Mouse (Mus musculus): ENCODE results near the gene Prr36.

The Prr36 gene

DNA sequence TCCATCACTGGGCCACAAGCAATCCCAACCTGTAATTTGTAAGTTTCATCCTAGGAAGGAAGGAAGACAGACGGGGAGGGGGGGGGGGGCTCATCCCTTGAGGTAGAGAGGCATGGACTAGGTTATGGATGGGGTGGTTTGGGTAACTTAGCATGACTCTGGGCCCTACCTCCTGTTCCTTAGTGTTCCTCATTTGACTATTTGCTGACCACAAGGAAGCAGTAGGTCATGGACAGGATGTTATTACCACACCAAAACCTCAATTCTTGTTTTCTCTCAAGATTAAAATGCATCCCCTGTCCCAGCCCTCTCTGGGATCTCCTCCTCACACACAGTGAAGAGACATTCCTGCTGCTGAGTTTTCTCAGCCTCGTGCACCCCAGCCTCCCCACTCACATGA is 15.9 kb downstream of the Prr36 start:
- DNase-seq: no peak

DNA sequence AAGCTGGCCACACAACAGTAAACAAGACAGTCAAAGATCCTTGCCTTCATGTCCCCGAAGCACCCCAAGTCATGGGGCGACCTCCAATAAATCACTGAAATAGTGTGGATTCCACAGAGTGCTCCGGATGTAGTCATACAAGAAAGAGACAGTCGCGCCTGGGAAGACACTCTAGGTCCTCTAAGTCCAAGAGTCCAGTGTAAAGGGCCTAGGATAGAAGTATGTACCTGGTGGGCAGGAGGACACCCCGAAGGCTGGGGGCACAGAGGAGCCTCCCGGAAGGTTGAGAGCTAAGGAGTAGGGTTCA is 23.7 kb downstream of the Prr36 start:
- no peak for DNase-seq

DNA sequence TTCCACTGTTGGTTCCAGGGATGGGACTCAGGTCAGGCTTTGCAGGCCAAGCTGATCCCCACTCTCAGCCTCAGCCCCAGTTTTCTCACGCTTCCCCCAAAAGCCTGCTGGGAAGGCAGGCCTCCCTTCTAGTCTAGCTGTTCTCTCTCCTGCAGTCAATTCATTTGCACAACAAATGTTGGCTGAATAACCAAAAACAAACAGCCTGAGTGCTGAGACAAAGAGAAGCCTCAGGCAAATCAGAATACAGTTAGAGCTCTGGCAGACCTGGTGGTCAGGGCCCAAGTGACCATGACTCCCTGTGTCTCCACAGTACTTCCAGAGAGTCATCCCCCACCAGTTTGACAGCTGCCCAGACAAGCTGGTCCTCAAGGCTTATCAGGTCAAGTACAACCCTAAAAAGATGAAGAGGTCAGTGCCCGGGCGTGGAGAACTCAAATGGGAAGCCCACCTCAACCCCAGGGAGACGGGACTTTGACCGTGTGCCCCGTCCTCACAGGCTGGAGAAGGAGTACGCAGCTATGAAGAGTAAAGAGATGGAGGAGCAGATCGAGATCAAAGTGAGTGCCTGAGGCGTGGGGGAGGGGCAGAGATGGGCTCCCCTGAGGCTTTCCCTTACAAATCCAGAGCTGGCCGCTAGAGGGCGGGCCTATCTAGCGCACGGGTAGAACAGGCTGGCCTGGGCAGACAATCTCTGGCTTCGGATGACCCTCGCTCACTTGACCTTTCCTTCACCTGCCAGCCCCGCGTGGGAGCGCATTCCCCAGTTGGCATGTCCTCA is 24.3 kb downstream of the Prr36 start:
- DNase-seq: peak; percentile 94

DNA sequence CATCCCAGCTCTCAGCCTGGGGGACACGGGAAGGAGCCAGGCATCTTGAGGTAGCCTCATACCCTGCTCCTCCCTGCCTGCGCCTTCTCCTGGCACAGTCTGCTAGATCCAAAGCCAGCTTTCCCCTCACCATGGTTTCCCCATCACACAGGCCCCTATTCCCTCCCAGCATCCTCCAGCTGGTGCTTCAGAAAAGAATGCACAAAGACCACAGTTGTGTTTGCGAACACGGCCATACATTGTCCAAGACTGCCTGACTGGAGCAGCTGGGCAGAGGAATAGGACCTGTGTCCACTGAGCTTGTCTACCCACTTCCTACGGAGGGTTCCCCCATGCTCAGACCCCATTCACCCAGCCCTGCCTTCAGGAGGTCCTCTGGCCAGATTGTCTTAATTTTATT is 25.0 kb downstream of the Prr36 start:
- no peak for DNase-seq

DNA sequence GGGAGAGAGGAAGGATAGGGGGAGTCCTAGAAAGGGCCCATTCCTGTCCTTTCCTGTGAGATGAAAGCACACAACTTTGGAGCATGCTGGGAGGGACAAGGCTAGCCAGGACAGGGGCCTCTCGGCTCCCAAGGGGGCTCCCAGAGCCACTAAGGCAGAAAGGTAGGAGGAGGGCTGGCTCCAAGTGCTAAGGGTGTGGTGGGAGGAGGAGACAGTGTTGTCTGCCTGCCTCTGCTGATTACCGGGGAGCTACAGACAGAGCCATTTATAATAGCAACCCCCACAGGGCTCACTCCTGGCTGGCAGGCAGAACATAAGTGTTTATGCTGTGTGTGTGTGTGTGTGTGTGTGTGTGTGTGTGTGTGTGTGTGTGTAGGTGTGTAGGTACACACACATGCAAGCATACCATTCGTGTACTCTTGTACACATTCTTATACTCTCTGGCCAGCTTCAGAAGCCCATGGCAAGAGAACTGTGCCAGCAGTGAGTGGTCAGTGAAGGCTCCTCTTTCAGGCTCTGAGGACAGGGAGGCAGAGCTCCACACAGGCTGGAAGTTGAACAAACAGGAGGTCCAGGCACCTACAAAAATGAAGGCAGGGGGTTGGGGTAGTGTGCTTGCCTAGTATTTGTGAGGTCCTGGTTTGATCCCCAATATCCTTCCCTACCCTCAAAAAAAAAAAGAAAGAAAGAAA is 28.1 kb downstream of the Prr36 start:
- DNase-seq: no peak

DNA sequence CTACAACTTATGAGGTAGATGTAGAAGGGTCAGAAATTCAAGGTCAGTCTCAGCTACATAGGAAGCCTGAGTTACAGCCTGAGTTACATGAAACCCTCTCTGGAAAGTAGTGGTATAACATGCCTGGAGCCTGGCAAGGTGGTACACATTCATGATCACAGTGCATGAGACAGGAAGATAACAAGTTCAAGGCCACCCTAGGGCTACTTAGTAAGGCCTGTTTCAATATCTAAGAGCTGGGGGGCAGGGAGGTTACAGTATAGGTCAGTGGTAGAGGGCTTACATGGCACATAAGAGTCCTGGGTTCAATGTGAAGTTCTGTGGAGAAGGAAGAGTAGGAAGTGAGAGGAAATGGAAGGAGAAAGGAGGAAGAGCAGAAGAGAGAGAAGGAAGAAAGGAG is 28.7 kb downstream of the Prr36 start:
- no peak for DNase-seq

DNA sequence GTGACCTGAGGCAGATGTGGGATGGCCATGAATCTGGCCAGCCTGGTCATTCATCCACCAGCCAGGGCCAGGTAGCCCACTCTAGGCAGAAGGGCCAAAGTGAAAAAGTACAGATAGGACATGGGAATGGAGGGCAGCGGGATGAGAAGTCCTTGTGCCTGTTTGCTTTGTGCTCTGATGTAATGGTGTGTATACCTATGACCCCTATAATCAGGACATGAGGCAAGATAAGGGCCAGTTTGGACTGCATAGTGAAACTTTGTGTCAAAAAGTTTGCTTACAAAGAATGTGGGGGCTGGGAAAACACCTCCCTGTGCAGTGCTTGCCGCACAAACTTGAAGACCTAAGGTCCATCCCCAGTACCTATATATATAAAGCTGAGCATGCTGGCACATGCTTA is 31.1 kb downstream of the Prr36 start:
- DNase-seq: no peak

DNA sequence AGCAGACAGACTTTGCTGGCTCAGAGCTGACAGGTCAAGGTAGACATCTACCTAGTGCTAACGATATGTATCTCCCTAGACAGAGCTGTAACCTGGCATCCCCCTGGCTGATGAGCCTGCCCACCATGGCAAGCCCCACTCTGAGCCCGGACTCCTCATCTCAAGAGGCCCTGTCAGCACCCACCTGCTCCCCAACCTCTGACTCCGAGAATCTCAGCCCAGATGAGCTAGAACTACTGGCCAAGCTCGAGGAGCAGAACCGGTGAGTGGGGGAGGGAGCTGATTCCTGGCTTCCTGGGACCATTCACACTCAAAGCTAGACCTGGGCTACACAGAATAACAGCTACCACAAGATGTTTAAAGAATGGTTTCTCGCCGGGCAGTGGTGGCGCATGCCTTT is 33.9 kb downstream of the Prr36 start:
- DNase-seq: no peak

DNA sequence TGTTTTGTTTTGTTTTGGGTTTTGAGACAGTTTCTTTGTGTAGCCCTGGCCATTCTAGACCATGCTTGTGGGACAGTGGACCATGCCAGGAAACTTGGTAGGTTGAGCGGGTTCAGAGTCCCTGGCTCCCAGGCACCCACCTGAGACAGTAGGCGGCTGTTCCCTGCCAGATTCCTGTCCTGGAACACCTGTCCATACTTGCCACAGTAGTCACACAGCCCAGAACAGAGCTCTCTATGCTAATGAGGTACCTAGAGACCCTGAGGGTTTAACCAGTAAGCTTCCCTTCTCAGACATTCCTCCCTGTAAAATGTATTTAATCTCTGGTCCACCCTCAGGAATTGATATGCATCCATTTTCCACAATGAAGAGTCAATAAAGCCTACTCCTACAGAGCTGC is 43.2 kb downstream of the Prr36 start:
- DNase-seq: no peak

DNA sequence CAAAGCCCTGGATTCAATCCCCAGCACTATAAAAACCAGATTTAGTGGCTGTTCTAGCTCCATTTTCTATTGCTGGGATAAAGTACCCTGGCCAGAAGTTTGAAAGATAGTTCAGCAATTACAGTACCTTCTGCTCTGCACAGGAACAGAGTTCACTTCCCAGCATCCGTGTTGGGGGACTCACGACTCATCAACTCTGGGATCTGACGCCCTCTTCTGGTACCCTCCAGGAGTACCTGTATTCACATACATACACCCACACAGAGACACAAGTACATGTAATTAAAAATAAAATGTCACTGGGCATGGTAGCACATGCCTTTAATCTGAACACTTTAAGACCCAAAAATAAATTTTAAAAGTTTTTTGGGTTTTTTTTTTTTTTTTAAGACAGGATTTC is 44.8 kb downstream of the Prr36 start:
- DNase-seq: no peak

DNA sequence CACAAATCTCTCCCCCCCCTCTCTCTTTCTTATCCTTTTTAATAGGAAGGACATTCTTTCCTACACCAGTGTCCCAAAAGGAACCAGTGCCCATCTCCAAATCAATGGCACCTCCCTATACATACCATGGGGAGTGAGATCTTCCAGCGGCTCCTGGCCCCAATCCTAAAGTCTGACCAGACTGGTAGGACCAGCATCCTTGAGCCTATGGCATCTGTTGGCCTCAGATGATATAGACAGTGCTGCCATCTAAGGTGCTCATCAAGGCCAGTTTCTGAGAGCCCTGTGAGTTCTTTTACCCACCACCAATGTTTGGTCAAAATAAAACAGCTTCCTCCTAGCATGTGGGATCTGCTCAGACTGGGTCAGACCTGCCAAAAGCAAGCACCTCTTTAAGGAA is 49.3 kb downstream of the Prr36 start:
- DNase-seq: no peak

DNA sequence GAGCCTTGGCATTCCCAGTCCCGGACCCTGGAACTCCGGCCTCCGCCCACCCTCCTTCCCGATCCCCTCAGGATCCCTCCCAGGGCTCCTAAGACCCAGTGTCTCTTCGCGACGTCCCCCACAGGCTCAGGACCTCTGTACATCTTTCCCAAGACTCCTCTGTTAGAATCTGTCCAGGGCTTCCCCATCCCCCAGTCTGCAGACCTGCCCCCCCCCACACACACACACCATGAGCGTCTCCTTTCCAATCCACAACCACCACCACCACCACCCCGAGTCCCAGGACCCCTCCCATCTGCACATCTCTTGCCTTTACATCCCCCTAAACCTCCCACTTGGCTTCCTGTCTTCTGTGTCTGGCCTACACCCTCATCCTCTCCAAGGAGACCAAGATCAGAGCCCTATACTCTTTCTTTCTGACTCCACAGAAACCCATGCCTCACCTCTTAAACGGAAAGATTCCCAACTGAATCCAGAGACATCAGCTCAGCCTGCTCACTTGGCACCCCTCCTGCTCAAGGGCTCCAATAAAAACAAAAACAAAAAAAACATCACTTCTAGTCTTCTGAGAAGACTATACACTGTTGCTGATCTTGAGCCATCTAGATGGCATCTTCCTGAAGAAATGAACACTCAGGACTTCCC is 50.3 kb downstream of the Prr36 start:
- no peak for DNase-seq

DNA sequence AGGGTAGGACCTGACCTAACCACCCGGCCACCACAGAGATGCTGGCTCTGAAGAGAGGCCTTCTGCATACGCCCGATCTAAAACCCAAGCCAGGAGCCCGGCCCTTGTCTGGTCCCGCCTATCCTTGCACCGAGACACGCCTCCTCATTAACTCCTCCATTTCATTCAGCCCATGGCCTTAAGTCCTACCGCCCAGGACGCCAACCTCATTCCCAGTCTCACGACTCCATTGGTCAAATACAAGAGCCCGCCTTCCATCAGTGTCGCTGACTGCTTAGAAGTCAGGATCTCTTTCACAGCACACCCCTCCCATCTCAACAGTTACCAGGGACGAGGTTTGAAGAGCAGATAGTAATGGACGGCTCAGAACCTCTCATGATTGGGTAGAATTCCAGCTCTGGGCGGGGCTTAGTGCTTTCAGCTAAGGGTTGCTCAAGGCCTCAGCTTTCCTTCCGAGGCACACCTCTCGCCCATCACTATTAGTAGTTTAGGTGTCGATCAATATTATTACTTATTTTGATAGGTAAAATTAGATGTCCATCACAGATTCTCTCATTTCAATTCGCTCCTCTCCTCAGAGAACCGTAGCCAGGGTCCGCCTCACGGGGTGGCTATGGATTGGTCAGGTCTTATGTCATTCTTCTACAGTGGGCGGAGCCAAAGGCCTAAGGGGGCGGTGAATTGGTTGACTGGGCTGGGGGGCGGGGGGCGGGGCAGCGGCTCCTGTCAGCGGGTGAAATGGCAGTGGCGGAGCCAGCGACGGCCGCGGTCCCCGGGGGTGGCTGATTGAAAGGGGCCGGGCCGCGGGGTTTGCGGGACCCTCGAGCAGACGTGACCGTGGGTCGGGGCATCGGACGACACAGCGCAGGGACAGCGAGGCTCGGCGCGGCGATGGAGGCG is 51.2 kb downstream of the Prr36 start, which contains the start of gene Evi5l:
TSS of gene Evi5l (plus strand) at position 716 of the 900 bp plus-strand sequence.
- peak; percentile 98 to 99 for DNase-seq

DNA sequence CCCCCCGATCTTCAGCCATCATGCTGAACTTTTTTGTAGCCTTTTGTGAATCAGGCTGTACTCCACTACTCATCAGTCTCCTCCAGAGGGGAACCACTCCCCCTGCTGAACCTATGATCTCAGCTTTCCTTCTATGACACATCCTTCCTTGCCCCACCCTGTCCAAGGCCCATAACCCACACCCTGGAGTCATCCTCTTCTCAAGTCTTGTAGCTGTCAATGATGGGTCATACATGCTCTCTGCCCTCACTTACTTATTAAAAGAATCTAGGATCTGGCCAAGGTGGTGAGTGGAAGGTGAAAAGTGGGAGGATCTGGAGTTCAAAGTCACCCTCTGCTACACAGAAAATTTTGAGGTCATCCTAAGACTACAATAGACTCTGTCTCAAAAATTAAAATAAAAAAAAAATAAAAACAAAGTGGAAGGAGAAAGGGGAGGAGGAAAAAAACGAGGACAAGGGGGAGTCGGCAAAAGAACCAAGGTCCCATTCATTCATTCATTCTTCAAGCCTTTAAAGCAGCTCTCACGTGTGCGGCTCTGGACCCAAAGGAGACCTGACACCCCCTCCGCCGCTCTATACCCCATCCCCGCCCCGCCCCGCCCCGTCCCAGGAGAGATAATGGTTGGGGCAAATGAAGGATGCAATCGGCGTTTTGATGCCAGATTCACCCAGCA is 51.9 kb downstream of the Prr36 start:
- no peak for DNase-seq

DNA sequence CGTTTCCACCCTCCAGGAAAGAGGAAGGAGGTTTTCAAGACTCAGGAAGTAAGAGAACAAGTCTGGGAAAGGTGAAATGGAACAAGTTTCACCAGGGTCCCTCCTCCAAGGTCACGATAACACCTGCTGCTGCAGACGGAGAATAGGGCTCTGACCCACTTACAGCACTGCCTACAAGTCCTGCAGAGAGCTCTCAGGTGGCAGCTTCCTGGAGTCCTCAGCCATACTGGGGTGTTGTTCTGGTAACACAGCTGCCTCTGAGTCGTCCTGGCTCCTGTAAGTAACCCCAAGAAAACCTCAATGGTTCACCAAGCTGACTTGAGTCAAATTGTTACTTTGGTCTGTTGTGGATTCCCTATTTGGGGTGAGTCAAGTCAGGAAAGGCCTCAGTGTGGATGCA is 54.5 kb downstream of the Prr36 start:
- DNase-seq: no peak

Measured in kidney, postnatal 4 days (tissue).